Mouse (Mus musculus): ENCODE measurements around the gene Rbfox3.

Rbfox3 gene

GRCm38 (mm10) chr11:118911307-118912070 lies at the start of gene Rbfox3:
Gene Rbfox3, minus strand, starts transcription at chr11:118911597.
- no peak for DNase-seq

GRCm38 (mm10) chr11:118960649-118961048 lies 49.3 kb upstream of the Rbfox3 start:
- no peak for DNase-seq

GRCm38 (mm10) chr11:118957070-118957471 lies 45.7 kb upstream of the Rbfox3 start:
- DNase-seq = no peak

GRCm38 (mm10) chr11:118955016-118955415 lies 43.6 kb upstream of the Rbfox3 start:
- no peak for DNase-seq

GRCm38 (mm10) chr11:118945868-118946267 lies 34.5 kb upstream of the Rbfox3 start:
- DNase-seq = no peak

GRCm38 (mm10) chr11:118941268-118941667 lies 29.9 kb upstream of the Rbfox3 start:
- no peak for DNase-seq

GRCm38 (mm10) chr11:118940539-118940938 lies 29.1 kb upstream of the Rbfox3 start:
- no peak for DNase-seq

- DNase-seq = no peak
Observed at GRCm38 (mm10) chr11:118939731-118940130, 28.3 kb upstream of the Rbfox3 start.

- no peak for DNase-seq
Observed at GRCm38 (mm10) chr11:118934925-118935324, 23.5 kb upstream of the Rbfox3 start.

GRCm38 (mm10) chr11:118927081-118927480 lies 15.7 kb upstream of the Rbfox3 start:
- DNase-seq = no peak

GRCm38 (mm10) chr11:118921852-118922251 lies 10.5 kb upstream of the Rbfox3 start:
- no peak for DNase-seq

GRCm38 (mm10) chr11:118916423-118917030 lies 5.1 kb upstream of the Rbfox3 start:
- DNase-seq = no peak

GRCm38 (mm10) chr11:118915888-118916287 lies 4.5 kb upstream of the Rbfox3 start:
- DNase-seq = no peak

- no peak for DNase-seq
Observed at GRCm38 (mm10) chr11:118912686-118913085, 1.3 kb upstream of the Rbfox3 start.

GRCm38 (mm10) chr11:118910756-118911155 lies 641 bp downstream of the Rbfox3 start:
- no peak for DNase-seq

- no peak for DNase-seq
Observed at GRCm38 (mm10) chr11:118909814-118910201, 1.6 kb downstream of the Rbfox3 start.

- no peak for DNase-seq
Observed at GRCm38 (mm10) chr11:118908981-118909813, 2.2 kb downstream of the Rbfox3 start.

- no peak for DNase-seq
Observed at GRCm38 (mm10) chr11:118908431-118908980, 2.9 kb downstream of the Rbfox3 start.

GRCm38 (mm10) chr11:118907471-118908401 lies 3.7 kb downstream of the Rbfox3 start:
- DNase-seq = no peak

GRCm38 (mm10) chr11:118906824-118907470 lies 4.5 kb downstream of the Rbfox3 start:
- no peak for DNase-seq

- DNase-seq = no peak
Observed at GRCm38 (mm10) chr11:118906131-118906823, 5.1 kb downstream of the Rbfox3 start.

Measured in B cell, adult 2 months (primary cell).